Mouse (Mus musculus) kidney, adult 18-20 months (tissue): ENCODE data around the gene Txnrd2.
A peak's percentile ranks its signal among the peaks of the same experiment; 100 is the strongest.

Source experiments
- DNase-seq: peaks from one replicate; pipeline ENCODE4 v3.0.0; 2021

Txnrd2 gene

DNA sequence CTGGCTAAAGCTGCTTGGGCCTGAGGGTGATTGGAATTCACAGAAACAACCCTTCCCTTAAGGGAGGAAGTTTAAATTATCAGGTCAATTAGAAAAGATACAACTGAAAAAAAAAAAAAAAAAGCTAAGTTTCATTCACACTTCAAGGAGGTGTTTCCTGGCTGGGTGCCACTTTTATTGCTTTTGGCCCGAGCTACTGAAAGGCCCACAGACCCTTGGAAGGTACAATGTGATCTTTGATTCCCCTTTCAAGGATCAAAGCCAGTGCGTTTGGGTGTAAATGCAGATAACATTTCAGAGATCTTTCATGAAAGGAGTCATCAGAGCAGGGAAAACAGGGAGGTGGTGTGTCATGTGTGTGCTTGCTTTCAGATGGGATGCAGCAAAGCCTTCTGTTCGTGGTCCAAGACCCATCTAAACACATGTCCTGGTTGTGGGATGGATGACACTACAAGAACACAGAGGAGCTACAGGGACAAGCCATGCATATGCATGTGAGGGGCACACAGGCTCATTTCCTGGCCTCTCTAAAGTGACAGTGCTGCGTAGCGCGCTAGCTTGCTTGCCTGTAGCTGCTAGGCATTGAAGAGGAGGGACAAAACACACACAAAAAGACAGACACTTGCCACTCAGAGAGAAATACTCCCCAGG lies 71.8 kb downstream of the Txnrd2 start:
- no peak for DNase-seq

DNA sequence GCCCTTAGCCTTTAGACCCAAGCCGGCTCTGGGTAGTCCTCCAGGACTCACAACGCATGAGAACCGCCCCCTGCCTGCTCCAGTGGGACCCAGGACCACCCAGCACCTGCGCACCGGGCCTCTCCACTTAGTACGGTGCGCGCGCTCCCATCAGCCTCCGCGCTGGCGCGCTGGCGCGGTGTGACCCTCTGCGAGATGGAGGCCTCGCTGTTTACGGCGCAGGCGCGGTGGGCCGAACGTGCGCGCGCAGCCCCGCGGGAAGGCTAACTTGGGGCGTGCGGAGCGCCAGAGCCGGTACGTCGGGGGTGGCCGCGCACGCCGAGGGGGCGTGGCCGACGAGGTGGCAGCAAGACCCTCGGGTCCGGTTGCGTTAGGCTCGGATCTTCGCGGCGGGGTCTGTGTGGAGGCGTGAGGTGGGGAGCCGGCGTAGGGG lies 72.4 kb downstream of the Txnrd2 start, which contains the start of the genes Gnb1l and Rtl10:
Gene Gnb1l (plus strand): TSS at position 156 of the 433 bp plus-strand sequence.
Gene Rtl10 (plus strand): TSS at position 344 of the 433 bp plus-strand sequence.
- DNase-seq, result peak; percentile 95

DNA sequence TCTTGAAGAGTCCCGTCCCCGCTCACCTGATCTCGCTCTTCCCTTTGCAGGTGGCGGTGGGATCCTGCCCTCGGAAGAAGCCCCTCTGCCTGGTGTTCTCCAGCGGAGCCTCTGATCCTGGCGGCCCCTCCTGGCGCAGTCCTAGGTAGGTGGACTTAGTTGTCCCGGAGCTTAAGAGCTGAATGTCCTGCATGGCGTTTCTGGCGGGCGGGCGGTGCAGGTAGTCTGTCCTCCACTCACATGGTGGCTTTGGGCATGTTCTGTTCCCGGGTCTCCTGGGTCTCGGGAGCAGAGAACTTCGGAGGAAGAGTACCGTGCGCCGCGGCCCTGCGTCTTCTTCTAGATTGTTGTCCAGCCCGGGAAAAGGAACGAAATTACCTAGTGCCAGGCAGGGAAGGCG lies 72.8 kb downstream of the Txnrd2 start:
- no peak for DNase-seq

DNA sequence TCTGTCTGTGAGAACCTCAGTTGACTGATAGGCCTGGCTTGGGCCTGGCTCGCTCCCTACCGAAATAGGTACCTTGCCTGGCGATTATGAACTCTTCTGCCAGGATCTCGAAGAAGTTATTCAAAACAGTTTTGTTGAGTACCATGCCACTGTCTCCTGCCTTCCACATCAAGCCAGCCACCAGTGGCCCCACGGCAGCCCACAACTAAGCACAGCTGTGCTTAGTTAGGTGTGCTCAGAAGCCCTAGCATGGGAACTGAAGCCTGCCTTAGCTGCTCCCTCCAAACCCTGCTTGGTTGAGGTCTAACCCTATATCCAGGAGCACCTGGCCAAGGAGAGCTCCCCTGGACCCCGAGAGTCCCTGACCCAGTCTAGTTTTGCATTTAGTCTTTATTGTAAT lies 75.3 kb downstream of the Txnrd2 start:
- DNase-seq, result no peak

DNA sequence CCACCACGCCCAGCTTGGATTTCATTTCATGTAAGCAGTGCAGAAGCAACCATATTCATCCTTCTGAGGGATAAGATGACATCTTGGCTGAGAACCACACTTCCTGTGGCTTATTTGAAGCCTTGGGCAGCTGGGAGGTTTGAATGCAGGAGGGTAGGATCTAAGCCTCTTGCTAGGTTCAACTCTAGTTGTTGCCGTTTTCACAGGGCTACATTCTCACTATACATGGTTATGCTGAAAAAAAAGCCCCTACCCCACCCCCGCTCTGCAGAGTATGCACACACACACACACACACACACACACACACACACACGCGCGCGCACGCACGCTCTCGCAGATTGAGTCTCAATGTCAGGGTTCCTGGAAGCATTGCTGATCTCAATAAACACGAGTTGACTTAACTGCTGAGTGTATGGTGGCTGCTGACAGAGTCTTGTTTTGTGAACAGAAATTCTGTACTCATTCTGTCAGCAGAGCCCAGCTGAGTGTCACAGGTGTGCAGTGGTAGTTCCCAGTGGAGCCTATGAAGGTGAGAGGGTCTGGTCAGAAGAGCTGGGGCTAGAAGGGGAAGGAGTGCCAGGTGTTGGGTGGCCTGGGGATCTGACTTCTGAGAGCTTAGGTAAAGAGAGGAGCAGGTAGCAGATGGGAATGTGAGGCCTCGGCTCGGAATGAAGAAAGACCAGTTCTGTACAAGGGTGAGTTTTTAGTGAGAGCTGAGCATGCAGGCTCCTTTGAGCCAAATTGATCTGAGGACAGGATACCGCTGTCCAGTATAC lies 77.6 kb downstream of the Txnrd2 start:
- no peak for DNase-seq

DNA sequence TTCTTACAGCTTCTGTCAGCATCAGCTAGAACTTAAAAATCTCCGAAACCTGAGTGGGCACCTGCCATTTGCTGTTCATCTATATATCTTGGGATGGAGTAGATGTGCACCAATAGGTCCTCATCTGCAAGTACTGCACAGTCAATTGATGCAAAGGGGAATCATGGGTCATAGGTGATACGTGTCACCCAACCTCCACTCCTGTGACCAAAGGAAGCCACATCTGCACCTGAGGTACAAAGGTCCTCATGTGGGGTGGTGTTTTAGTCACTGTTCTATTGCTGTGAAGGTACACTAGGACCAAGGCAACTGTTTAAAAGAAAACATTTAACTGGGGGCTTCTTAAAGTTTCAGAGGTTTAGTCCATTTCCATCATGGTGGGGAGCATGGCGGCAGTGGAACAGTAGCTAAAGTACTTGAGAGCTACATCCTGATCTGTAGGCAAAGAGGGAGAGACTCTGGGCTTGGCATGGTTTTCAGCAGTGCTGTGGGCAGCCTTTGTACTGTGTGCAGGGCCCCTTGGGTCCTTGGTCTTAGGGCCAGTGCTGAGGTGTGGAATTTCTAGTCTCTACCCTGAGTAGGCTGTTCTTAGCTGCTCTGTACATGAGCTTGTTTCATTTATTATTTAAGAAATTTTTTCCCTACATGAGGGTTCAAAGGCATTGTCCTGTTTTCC lies 80.5 kb downstream of the Txnrd2 start:
- no peak for DNase-seq

DNA sequence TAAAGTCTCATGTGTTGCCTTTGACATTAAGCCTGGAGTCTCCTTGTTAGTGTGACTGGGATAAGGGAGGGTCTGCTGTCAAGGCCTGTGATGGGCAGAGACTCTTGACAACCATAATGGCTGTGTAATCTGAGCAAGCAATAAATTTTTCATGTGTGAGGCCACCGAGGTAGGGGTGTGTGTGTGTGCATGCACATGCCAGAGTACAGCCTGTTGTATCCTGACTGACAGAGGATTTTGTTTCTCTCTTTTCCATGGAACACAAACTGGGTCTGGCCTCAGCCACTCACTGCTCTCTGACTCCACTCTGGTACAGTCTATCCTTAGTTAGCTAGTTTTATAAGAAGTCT lies 81.0 kb downstream of the Txnrd2 start:
- no peak for DNase-seq

DNA sequence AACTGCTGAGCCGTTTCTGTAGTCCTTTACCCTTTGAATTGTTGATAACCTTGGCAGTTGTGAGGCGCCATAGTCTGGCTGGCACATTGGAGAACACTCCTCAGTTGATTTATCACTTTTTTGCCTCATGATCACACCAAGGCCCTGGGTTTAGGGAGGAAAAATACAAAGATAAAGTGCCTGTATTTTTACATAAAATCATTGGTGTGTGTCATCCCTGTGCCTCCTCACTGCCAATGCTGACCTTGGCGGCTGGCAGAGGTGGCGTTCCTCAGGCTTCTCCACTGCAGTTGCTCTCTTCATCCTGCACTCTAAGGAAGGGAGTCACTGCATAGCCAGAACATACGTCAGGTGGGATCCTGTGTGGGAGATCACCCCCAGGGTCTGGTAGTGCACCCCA lies 85.6 kb downstream of the Txnrd2 start:
- no peak for DNase-seq

DNA sequence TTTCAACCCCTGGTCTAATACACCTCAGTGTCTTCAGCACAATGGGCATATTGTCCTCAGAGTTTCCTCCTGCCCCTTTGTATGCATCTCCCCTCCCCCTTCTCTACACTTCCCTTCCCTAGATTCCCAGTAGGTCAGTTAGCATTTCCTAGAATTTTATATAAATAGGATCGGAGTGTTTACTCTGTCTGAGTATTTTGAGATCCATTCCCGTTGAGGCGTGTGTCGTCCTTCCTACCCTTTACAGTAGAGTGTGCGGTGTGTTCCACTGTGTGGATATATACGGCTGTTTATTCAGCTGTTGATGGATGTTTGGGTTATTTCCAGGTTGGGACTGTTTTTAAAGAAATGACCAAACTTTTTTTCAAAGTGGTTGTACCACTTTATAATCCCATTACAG lies 87.3 kb downstream of the Txnrd2 start:
- DNase-seq, result no peak

DNA sequence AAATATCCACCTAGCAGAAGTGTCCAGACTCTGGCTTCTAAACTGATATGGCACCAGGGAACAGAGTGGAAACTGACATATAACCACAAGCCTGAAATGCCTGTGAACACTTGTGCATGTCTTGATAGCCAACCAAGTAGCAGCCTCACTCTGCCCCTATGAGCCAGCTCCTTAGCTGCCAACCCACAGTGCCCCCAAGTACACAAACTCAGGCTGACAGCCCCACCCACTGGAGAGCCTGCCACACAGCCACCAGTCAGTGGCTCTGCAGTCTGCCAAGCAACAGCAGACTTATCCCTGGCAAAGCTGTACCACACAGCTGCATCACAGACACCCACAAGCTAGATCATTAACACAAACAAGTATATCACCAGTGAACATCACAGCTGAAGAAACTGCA lies 91.9 kb downstream of the Txnrd2 start:
- DNase-seq, result no peak

DNA sequence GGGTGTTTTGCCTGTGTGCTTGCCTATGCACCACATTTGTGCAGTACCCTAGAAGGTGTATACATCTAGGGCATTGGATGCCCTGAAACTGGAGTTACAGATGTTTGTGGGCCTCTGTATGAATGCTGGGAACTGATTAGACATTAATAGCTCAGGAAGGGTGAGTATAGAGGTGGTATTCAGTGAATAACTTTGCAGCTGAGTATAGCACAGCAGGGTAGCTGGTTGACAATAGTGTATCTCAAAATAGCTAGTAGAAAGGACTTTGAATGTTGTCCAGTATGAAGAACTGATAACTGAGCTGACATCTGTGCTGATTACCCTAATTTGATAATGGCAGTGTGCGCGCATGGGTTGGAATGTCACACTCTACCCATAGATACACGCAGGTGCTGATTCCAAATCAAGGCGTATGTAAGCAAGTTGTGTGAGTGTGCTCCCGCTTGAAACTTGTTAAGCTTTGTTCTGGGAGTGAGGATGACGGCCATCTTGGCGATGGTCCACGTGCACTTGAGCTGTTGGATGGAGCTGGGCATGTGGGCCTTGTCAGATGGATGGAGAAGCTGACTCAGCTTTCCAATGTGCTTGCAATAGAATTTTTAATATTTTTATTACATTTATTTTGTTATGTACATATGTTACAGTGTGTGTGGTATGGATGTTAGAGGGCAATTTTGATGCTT lies 97.5 kb downstream of the Txnrd2 start:
- no peak for DNase-seq

DNA sequence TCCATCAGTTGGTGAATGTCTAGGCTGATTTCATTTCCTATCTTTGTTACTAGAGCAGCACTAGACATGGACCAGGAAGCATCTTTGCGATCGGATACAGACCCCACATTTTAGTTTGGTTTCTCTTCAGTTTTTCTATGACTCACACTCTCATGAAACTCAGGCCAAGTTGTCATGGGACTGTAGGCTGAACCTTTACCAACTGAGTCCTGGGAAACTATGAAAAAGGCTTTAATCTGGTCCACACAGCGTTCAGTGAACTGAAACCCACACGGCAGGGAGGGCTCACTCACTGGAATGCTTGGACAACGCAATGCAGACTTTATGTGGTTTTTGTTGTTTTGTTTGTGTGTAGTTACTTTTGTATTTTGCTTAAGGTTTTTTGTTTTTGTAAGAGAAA lies 102.5 kb downstream of the Txnrd2 start:
- no peak for DNase-seq
